Mouse (Mus musculus) embryonic facial prominence, embryonic 12.5 days (tissue): ENCODE measurements around the gene Tsc1. TPM values are rescaled to one million over a fixed set of nuclear protein-coding genes. Genes with fewer than 3 reads are reported as not detected.

Experiments used
- ATAC-seq: fragments of 200-750 bp; cut with Nextera tagmentation; 2 replicates; pipeline ENCODE4 v1.8.0; 2017; ENCODE audit not compliant: insufficient number of reproducible peaks, insufficient read depth, low FRiP score, low TSS enrichment
- H3K27ac ChIP-seq: fragments of 300-500 bp; sonication (generic); 2 replicates; pipeline ENCODE4 v1.5.1; 2016; ENCODE audit warnings: mild to moderate bottlenecking
- H3K27me3 ChIP-seq: fragments of 300-500 bp; sonication (generic); 2 replicates; pipeline ENCODE4 v1.6.1; 2016; ENCODE audit warnings: mild to moderate bottlenecking, moderate library complexity
- H3K36me3 ChIP-seq: fragments of 300-500 bp; sonication (generic); 2 replicates; pipeline ENCODE4 v1.6.1; 2016; ENCODE audit warnings: mild to moderate bottlenecking
- H3K4me1 ChIP-seq: fragments of 300-500 bp; sonication (generic); 2 replicates; pipeline ENCODE4 v1.6.1; 2016
- H3K4me2 ChIP-seq: fragments of 300-500 bp; sonication (generic); replicated peaks from 2 replicates; pipeline ENCODE4 v1.6.1; 2016; ENCODE audit warnings: mild to moderate bottlenecking, moderate library complexity
- H3K4me3 ChIP-seq: fragments of 300-500 bp; sonication (generic); 2 replicates; pipeline ENCODE4 v1.5.1; 2016; ENCODE audit warnings: mild to moderate bottlenecking
- H3K9ac ChIP-seq: fragments of 300-500 bp; sonication (generic); 2 replicates; pipeline ENCODE4 v1.6.1; 2016; ENCODE audit warnings: mild to moderate bottlenecking, moderate library complexity
- H3K9me3 ChIP-seq: fragments of 300-500 bp; sonication (generic); 2 replicates; pipeline ENCODE4 v1.6.1; 2016; ENCODE audit warnings: mild to moderate bottlenecking, moderate library complexity
- WGBS: fragments of 180-500 bp; shearing (Covaris S2); methylation state at CpG from one replicate; pipeline ENCODE4 v1.1.7; 2016; 5-methylcytosine and 5-hydroxymethylcytosine counted together
- polyA plus RNA-seq: library from polyadenylated mRNA; unstranded; fragments of >200 nt; fragmentation: Nextera tagmentation; extraction: Ambion mirVana; gene quantifications from 2 replicates; pipeline ENCODE4 v1.2.1, GENCODE M21; 2016

Gene Tsc1
- polyA plus RNA-seq, 1 experiment from 2014 or later = 25.3 TPM

DNA sequence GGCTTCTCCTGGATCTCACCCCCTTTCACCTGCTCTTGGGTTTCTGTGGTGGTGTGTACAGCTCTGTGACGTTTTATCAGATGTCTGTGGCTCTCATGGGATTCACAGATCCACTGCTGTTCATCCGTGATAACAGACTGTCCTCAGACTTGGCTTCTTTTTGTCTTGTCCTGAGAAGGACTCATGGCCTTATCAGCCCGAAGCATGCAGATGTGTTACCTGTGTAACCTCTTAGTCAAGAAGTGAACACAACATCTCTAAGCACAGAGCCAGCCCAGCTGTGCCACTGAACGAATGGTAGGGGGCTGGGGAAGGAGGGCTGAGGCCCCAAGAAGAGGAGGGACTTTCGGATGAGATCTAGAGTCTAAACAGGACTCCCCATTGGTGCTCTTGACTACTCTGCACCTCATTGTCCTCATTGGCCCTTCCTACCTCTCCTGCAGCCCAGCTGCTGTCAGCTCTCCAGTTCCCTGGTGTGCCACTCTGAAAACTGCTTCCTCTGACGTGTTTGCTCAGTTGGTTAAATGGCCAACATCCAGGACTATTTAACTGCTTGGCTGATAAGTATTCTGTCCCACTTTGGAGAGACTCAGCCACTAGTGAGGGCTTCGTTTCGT lies 60.7 kb downstream of the Tsc1 start:
- Histone ChIP-seq H3K27me3 (no peaks in the 10 kb centered on the region), H3K4me1 (peaks cover 19% of the 10 kb centered on the region; the same call in 1 of the 2 replicates), H3K4me3 (no peak overlapping the region), H3K9me3 (no peaks in the 10 kb centered on the region), H3K36me3 (no peaks in the 10 kb centered on the region), H3K9ac (no peak overlapping the region), H3K4me2 (no peak overlapping the region), H3K27ac (no peak overlapping the region)
- no peak for ATAC-seq
- 73% methylated on average over 8 of the region's 8 CpGs for WGBS

DNA sequence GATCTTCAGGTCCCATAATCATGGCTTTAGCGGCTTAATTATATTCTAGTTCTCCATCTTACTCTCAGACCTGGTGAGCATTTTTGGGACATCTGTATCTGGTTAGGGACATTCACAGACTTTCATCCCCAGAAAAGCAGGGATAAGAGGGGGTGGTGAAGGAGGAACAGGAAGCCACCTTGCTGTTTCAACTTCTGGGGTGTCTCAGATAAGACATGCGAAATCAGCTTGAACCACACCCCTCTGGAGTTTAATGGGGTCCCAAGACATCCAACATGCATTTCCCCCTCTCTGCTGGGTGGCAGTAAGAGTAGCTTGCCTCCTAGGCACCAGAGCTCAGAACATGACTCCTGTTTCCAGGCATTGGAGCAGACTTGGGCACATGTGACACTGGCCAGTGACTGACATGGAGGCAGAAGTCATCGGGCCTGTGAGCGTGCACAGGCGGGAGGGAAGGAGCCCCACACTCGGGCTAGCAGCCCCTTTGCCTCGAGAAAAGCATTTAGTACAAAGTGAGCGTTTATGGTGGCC lies 65.1 kb downstream of the Tsc1 start:
- Histone ChIP-seq H3K27ac (no peak overlapping the region), H3K9ac (no peak overlapping the region), H3K36me3 (no peaks in the 10 kb centered on the region), H3K27me3 (no peaks in the 10 kb centered on the region), H3K9me3 (no peaks in the 10 kb centered on the region), H3K4me2 (no peak overlapping the region), H3K4me3 (no peak overlapping the region), H3K4me1 (peaks cover 9% of the 10 kb centered on the region; the same call in 1 of the 2 replicates)
- no peak for ATAC-seq
- WGBS = 43% methylated on average over 8 of the region's 8 CpGs

DNA sequence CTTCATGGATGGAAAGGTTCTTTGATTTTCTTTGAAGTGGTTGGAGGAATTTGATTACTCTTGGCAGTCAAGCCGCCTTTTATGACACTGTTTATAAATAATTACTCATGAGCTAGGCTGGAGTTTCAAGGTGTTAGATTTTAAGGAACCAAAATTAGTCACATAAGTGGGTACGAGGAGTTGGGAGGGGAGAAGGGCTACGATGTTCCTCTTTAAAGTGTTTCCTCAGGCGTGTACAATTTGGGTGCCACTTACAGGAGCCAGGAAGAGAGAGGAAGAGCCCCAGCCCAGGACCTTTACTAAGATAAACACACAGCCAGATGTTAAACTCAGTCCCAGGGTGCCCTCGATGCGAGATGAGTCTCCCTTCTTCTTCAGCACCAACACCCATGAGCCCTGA lies 65.8 kb downstream of the Tsc1 start:
- no peak for ATAC-seq
- Histone ChIP-seq H3K9me3 (no peaks in the 10 kb centered on the region), H3K36me3 (no peaks in the 10 kb centered on the region), H3K4me1 (peaks cover 9% of the 10 kb centered on the region; the same call in 1 of the 2 replicates), H3K4me2 (no peak overlapping the region), H3K27me3 (no peaks in the 10 kb centered on the region), H3K27ac (no peak overlapping the region), H3K9ac (no peak overlapping the region), H3K4me3 (no peak overlapping the region)
- WGBS = 62% methylated on average over 6 of the region's 6 CpGs

DNA sequence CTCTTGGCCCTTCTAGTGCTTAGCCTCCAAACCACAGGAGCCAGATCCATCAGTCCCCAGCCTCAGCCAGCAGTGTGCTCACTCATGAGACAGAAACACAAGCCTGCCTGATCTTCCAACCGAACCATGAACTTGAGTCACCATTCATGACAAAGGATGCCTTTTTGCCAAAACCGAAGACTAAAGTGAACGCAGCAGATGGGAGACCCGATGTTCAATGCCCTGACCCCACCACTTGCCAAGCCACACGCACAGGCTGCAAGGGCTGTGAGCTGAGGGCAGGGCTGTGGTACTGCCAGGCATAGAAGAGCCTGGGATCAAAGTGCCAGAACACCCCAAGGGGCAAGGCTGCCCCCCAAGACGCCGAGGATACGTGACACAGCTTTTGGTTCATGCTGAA lies 72.0 kb downstream of the Tsc1 start:
- Histone ChIP-seq H3K27me3 (no peaks in the 10 kb centered on the region), H3K4me3 (no peak overlapping the region), H3K36me3 (no peaks in the 10 kb centered on the region), H3K9me3 (no peaks in the 10 kb centered on the region), H3K4me1 (peaks cover 7% of the 10 kb centered on the region; the same call in 1 of the 2 replicates), H3K27ac (peak overlapping the region; percentile 65), H3K9ac (0 out of 2 replicates have a peak overlapping the region, but pooled peaks have one; percentile 15), H3K4me2 (no peak overlapping the region)
- ATAC-seq = no peak
- 80% methylated on average over 8 of the region's 8 CpGs for WGBS

DNA sequence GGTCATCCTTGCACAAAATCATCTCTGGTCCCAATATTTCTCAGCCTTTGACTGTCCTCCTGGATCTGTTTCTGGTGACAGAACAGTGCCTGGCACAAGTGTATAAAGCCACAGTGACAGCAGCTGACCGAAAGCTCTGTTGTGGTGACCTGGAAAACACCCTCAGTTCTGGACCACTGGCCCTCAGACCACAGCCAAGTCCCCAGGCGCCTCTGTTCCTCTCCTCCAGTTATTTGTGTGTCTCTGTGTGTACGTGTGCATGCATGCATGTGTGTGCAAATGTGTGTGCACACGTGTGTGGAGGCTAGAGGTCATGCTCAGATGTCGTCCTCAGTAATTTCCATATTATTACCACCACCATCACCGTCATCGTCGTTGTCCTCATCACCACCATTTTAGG lies 81.4 kb downstream of the Tsc1 start:
- H3K27me3 ChIP-seq = no peaks in the 10 kb centered on the region
- 88% methylated on average over 8 of the region's 8 CpGs for WGBS
- ATAC-seq = no peak

DNA sequence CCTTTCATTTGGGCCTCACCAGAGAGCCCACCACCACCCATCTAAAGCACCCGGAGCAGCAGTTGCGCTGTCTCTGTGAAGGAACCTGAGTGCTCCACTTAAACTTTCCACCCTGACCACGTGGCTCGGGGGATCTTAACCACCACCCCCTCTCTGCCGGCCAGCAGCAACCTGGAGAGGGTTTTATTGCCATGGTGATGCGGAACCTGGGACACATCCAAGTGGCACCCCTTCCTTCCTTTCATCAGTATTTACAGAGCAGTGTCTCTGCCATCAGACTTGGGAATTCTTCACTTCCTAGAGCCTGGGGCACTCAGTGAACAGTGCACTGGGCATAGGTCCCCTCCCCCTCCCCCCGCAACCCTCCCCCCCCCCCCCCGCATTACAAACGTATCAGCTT lies 82.9 kb downstream of the Tsc1 start:
- Histone ChIP-seq H3K4me1 (0 out of 2 replicates have a peak, but pooled peaks cover 5% of the 10 kb centered on the region), H3K4me3 (no peak overlapping the region), H3K27me3 (0 out of 2 replicates have a peak, but pooled peaks cover 2% of the 10 kb centered on the region), H3K9ac (no peak overlapping the region), H3K9me3 (no peaks in the 10 kb centered on the region), H3K36me3 (no peaks in the 10 kb centered on the region), H3K27ac (no peak overlapping the region), H3K4me2 (no peak overlapping the region)
- 61% methylated on average over 9 of the region's 9 CpGs for WGBS
- ATAC-seq = no peak

More for the DNA sequence above, 81.4 kb downstream of the Tsc1 start:
- Histone ChIP-seq H3K9me3 (no peaks in the 10 kb centered on the region), H3K9ac (no peak overlapping the region), H3K36me3 (no peaks in the 10 kb centered on the region), H3K4me3 (no peak overlapping the region), H3K27ac (no peak overlapping the region), H3K4me2 (no peak overlapping the region), H3K4me1 (0 out of 2 replicates have a peak, but pooled peaks cover 5% of the 10 kb centered on the region)

DNA sequence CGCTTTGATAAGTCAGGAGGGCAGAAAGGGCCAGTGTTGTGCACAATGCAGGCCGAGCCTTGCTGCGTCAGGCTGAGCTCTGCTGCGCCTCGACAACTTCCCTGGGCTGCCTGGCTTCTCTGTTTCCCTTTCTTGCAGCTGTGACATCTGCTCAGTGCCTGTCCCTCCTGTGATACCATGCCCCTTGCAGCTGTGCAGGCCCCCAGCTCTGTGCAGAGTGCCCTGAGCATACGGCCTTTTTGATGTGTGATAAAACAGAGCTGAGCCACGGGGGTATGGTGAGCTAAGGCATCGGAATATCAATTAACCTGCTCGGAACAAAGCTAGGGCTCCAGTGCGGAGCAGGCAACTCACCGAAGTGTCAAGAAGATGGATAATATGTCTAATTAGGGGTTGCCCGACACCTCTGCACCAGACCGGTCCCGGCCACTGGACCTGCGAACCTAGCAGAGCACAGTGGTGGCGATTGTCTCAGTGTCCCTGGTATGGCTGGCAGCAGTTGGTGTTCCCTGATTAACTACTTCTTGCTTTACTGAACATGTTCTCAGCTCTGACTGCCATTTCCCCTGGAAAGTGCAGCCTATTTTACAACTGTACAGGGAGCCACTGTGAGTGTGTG lies 86.9 kb downstream of the Tsc1 start:
- H3K27me3 ChIP-seq = 0 out of 2 replicates have a peak, but pooled peaks cover 2% of the 10 kb centered on the region
- no peak overlapping the region for H3K4me3 ChIP-seq
- no peaks in the 10 kb centered on the region for H3K36me3 ChIP-seq
- ATAC-seq = peak; percentile 52; the same call in 1 of the 2 replicates
- H3K9me3 ChIP-seq = no peaks in the 10 kb centered on the region
- 0 out of 2 replicates have a peak overlapping the region, but pooled peaks have one; percentile 5 for H3K9ac ChIP-seq
- 0 out of 2 replicates have a peak, but pooled peaks cover 5% of the 10 kb centered on the region for H3K4me1 ChIP-seq
- peak overlapping the region; percentile 8; the same call in 1 of the 2 replicates for H3K27ac ChIP-seq
- H3K4me2 ChIP-seq = no peak overlapping the region
- WGBS = 29% methylated on average over 16 of the region's 16 CpGs

DNA sequence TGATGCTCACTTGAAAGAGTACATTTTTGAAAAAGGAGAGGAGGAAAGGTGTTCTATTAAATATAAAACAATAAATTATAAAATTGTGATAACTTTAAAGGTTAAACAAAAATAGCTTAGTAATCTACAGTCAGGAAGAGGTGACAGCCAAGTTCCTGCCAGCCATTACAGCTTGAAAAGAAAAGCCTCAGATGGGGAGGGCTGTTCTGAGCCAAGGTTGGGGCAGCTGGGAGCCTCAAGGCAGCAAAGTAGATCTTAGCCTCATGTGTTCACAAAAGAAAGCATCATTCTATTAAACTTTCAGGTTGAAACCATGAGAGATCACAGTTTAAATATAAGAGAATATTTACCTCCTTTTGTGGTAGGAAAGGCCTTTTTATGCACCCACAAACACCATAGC lies 89.6 kb downstream of the Tsc1 start:
- no peak overlapping the region for H3K9ac ChIP-seq
- H3K4me1 ChIP-seq = 0 out of 2 replicates have a peak, but pooled peaks cover 2% of the 10 kb centered on the region
- ATAC-seq = no peak
- no peak overlapping the region for H3K4me3 ChIP-seq
- 0 out of 2 replicates have a peak, but pooled peaks cover 2% of the 10 kb centered on the region for H3K27me3 ChIP-seq
- H3K4me2 ChIP-seq = no peak overlapping the region
- H3K36me3 ChIP-seq = no peaks in the 10 kb centered on the region
- H3K27ac ChIP-seq = no peak overlapping the region
- no peaks in the 10 kb centered on the region for H3K9me3 ChIP-seq

DNA sequence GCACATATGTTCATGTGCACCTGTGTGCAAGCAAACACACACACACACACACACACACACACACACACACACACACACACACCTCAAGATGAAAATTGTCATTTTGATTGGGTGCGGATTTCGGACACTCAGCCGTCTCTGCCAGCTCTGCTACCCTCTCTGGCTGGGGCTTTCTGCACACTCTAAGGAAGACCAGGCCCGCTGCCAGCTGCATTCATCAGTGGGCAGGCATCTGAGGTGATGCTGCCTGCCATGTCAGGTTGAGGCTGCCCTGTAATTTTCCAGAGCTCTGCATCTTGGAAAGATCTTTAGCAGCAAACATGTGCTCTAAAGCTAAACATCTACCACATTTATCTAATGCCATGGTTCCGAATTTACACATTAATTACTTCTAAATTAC lies 96.1 kb downstream of the Tsc1 start:
- no peaks in the 10 kb centered on the region for H3K36me3 ChIP-seq
- no peak overlapping the region for H3K9ac ChIP-seq
- H3K4me3 ChIP-seq = no peak overlapping the region
- WGBS = 83% methylated on average over 5 of the region's 5 CpGs
- no peak for ATAC-seq
- H3K9me3 ChIP-seq = no peaks in the 10 kb centered on the region
- no peak overlapping the region for H3K27ac ChIP-seq
- H3K4me2 ChIP-seq = no peak overlapping the region
- H3K27me3 ChIP-seq = no peaks in the 10 kb centered on the region
- 0 out of 2 replicates have a peak, but pooled peaks cover 3% of the 10 kb centered on the region for H3K4me1 ChIP-seq

DNA sequence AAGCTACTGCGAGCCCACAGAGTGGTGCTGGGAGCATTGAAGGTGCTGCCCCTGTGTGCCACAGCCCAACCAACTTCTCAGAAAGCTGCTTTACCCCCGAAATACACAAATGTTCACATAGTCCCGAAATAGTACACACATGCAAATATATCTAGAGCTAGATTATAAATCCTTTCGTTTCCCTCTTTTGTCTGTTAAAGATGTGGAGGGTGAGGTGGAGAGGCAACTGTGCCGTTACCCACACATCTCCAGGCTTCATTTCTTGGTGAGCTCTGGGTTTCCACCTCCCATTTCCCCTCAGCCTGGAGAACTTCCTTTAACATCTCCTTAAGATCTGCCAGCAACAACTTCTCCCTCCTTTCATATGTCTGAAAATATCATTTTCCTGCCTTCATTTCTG lies 99.1 kb downstream of the Tsc1 start:
- H3K4me3 ChIP-seq = no peak overlapping the region

More for the DNA sequence above, 99.1 kb downstream of the Tsc1 start:
- Histone ChIP-seq H3K9me3 (no peaks in the 10 kb centered on the region), H3K27me3 (no peaks in the 10 kb centered on the region), H3K36me3 (no peaks in the 10 kb centered on the region), H3K27ac (no peak overlapping the region), H3K9ac (no peak overlapping the region), H3K4me1 (0 out of 2 replicates have a peak, but pooled peaks cover 3% of the 10 kb centered on the region), H3K4me2 (no peak overlapping the region)
- no peak for ATAC-seq
- WGBS = 86% methylated on average over 5 of the region's 5 CpGs
